Mouse (Mus musculus): ENCODE results near the gene Mrps24. TPM values are rescaled to one million over a fixed set of nuclear protein-coding genes. Genes with fewer than 3 reads are reported as not detected.

Mrps24 gene
- polyA plus RNA-seq, 1 experiment from 2014 or later, result 88.8 TPM

- H3K27ac ChIP-seq (replicated peaks), result no peak overlapping the region
- H3K9ac ChIP-seq, result no peak overlapping the region
- H3K9me3 ChIP-seq (replicated peaks), result no peaks in the 10 kb centered on the region
- H3K27me3 ChIP-seq, result no peaks in the 10 kb centered on the region
- peaks cover 50% of the 10 kb centered on the region for H3K4me1 ChIP-seq (replicated peaks)
- H3K4me3 ChIP-seq (replicated peaks), result no peak overlapping the region
- H3K36me3 ChIP-seq (replicated peaks), result no peaks in the 10 kb centered on the region; the same call in 1 of the 2 replicates
- 58% methylated on average over 5 of the region's 5 CpGs for WGBS (ENCODE audit: insufficient replicate concordance)
- no peak for ATAC-seq (ENCODE audit: insufficient read depth)
- no peak overlapping the region for H3K4me2 ChIP-seq
These were observed 21.7 kb upstream of the Mrps24 start for GRCm38 (mm10) chr11:5737137-5737536.

GRCm38 (mm10) chr11:5734323-5734722, 18.8 kb upstream of the Mrps24 start:
- no peak for ATAC-seq (ENCODE audit: insufficient read depth)
- H3K27me3 ChIP-seq, result no peaks in the 10 kb centered on the region
- H3K9ac ChIP-seq, result no peak overlapping the region
- no peak overlapping the region for H3K4me2 ChIP-seq
- peaks cover 29% of the 10 kb centered on the region for H3K4me1 ChIP-seq (replicated peaks)
- H3K4me3 ChIP-seq (replicated peaks), result no peak overlapping the region
- H3K36me3 ChIP-seq (replicated peaks), result no peaks in the 10 kb centered on the region; the same call in 1 of the 2 replicates
- WGBS (ENCODE audit: insufficient replicate concordance), result 77% methylated on average over 4 of the region's 4 CpGs
- H3K27ac ChIP-seq (replicated peaks), result no peak overlapping the region
- H3K9me3 ChIP-seq (replicated peaks), result no peaks in the 10 kb centered on the region

- Histone ChIP-seq H3K4me1 (replicated peaks) (peaks cover 24% of the 10 kb centered on the region), H3K27me3 (no peaks in the 10 kb centered on the region), H3K27ac (replicated peaks) (no peak overlapping the region), H3K36me3 (replicated peaks) (no peaks in the 10 kb centered on the region; the same call in 1 of the 2 replicates), H3K4me2 (no peak overlapping the region), H3K9ac (no peak overlapping the region), H3K9me3 (replicated peaks) (no peaks in the 10 kb centered on the region), H3K4me3 (replicated peaks) (no peak overlapping the region)
- ATAC-seq (ENCODE audit: insufficient read depth), result no peak
- 72% methylated on average over 5 of the region's 5 CpGs for WGBS (ENCODE audit: insufficient replicate concordance)
These were observed 16.9 kb upstream of the Mrps24 start for GRCm38 (mm10) chr11:5732401-5732800.

- Histone ChIP-seq H3K36me3 (replicated peaks) (peaks cover 5% of the 10 kb centered on the region), H3K9ac (no peak overlapping the region), H3K9me3 (replicated peaks) (no peaks in the 10 kb centered on the region), H3K27me3 (no peaks in the 10 kb centered on the region), H3K4me1 (replicated peaks) (peaks cover 15% of the 10 kb centered on the region), H3K27ac (replicated peaks) (no peak overlapping the region), H3K4me2 (no peak overlapping the region), H3K4me3 (replicated peaks) (no peak overlapping the region)
- no peak for ATAC-seq (ENCODE audit: insufficient read depth)
- 65% methylated on average over 9 of the region's 9 CpGs for WGBS (ENCODE audit: insufficient replicate concordance)
These were observed 14.1 kb upstream of the Mrps24 start for GRCm38 (mm10) chr11:5729582-5729981.

GRCm38 (mm10) chr11:5718611-5719354, 3.3 kb upstream of the Mrps24 start:
- WGBS (ENCODE audit: insufficient replicate concordance), result 84% methylated on average over 12 of the region's 12 CpGs

GRCm38 (mm10) chr11:5716938-5717705, 1.6 kb upstream of the Mrps24 start:
- WGBS (ENCODE audit: insufficient replicate concordance), result 86% methylated on average over 34 of the region's 34 CpGs
- no peak for ATAC-seq (ENCODE audit: insufficient read depth)
- Histone ChIP-seq H3K9ac (no peak overlapping the region), H3K27me3 (no peaks in the 10 kb centered on the region), H3K27ac (replicated peaks) (no peak overlapping the region), H3K36me3 (replicated peaks) (peaks cover 66% of the 10 kb centered on the region), H3K4me3 (replicated peaks) (no peak overlapping the region), H3K4me1 (replicated peaks) (no peaks in the 10 kb centered on the region), H3K9me3 (replicated peaks) (no peaks in the 10 kb centered on the region), H3K4me2 (no peak overlapping the region)

More at GRCm38 (mm10) chr11:5718611-5719354, 3.3 kb upstream of the Mrps24 start:
- no peaks in the 10 kb centered on the region for H3K9me3 ChIP-seq (replicated peaks)
- H3K27me3 ChIP-seq, result no peaks in the 10 kb centered on the region
- no peak overlapping the region for H3K4me2 ChIP-seq
- ATAC-seq (ENCODE audit: insufficient read depth), result no peak
- no peak overlapping the region for H3K4me3 ChIP-seq (replicated peaks)
- peaks cover 75% of the 10 kb centered on the region for H3K36me3 ChIP-seq (replicated peaks)
- H3K9ac ChIP-seq, result no peak overlapping the region
- H3K27ac ChIP-seq (replicated peaks), result no peak overlapping the region
- H3K4me1 ChIP-seq (replicated peaks), result no peaks in the 10 kb centered on the region

GRCm38 (mm10) chr11:5716246-5716645, 766 bp upstream of the Mrps24 start:
- Histone ChIP-seq H3K4me2 (no peak overlapping the region), H3K27me3 (no peaks in the 10 kb centered on the region), H3K4me3 (replicated peaks) (no peak overlapping the region), H3K9me3 (replicated peaks) (no peaks in the 10 kb centered on the region), H3K36me3 (replicated peaks) (peaks cover 57% of the 10 kb centered on the region), H3K27ac (replicated peaks) (no peak overlapping the region), H3K4me1 (replicated peaks) (no peaks in the 10 kb centered on the region), H3K9ac (no peak overlapping the region)
- no peak for ATAC-seq (ENCODE audit: insufficient read depth)
- WGBS (ENCODE audit: insufficient replicate concordance), result 86% methylated on average over 11 of the region's 11 CpGs

- no peak overlapping the region for H3K9ac ChIP-seq
- WGBS (ENCODE audit: insufficient replicate concordance), result 80% methylated on average over 9 of the region's 9 CpGs
- no peak overlapping the region for H3K27ac ChIP-seq (replicated peaks)
- H3K9me3 ChIP-seq (replicated peaks), result no peaks in the 10 kb centered on the region
- no peak overlapping the region for H3K4me3 ChIP-seq (replicated peaks)
- ATAC-seq (ENCODE audit: insufficient read depth), result no peak
- no peak overlapping the region for H3K4me2 ChIP-seq
- H3K36me3 ChIP-seq (replicated peaks), result peaks cover 53% of the 10 kb centered on the region
- H3K4me1 ChIP-seq (replicated peaks), result no peaks in the 10 kb centered on the region
- no peaks in the 10 kb centered on the region for H3K27me3 ChIP-seq
These were observed 301 bp downstream of the Mrps24 start for GRCm38 (mm10) chr11:5715179-5715578.

- Histone ChIP-seq H3K9ac (peak overlapping the region; percentile 91), H3K27ac (replicated peaks) (peak overlapping the region; percentile 60), H3K4me1 (replicated peaks) (peaks cover 23% of the 10 kb centered on the region), H3K36me3 (replicated peaks) (peaks cover 21% of the 10 kb centered on the region), H3K9me3 (replicated peaks) (no peaks in the 10 kb centered on the region), H3K4me3 (replicated peaks) (peak overlapping the region; percentile 90), H3K4me2 (peak overlapping the region; percentile 82), H3K27me3 (no peaks in the 10 kb centered on the region)
- ATAC-seq (ENCODE audit: insufficient read depth), result peak; percentile 96
- WGBS (ENCODE audit: insufficient replicate concordance), result 16% methylated on average over 49 of the region's 50 CpGs
These were observed 7.7 kb downstream of the Mrps24 start for GRCm38 (mm10) chr11:5707530-5708353.

- Histone ChIP-seq H3K27ac (replicated peaks) (peak overlapping the region; percentile 60), H3K4me2 (peak overlapping the region; percentile 82), H3K4me3 (replicated peaks) (peak overlapping the region; percentile 90), H3K4me1 (replicated peaks) (peaks cover 23% of the 10 kb centered on the region), H3K27me3 (no peaks in the 10 kb centered on the region), H3K36me3 (replicated peaks) (peaks cover 21% of the 10 kb centered on the region), H3K9me3 (replicated peaks) (no peaks in the 10 kb centered on the region), H3K9ac (peak overlapping the region; percentile 91)
- ATAC-seq (ENCODE audit: insufficient read depth), result peak; percentile 81
- under 1% methylated on average over 43 of the region's 43 CpGs for WGBS (ENCODE audit: insufficient replicate concordance)
These were observed 8.5 kb downstream of the Mrps24 start for GRCm38 (mm10) chr11:5706874-5707529.
